Mouse (Mus musculus): ENCODE data around the gene Thada.

GRCm38 (mm10) chr17:84146458-84147182 lies 319.4 kb downstream of the Thada start:
- TF ChIP-seq IRF4 (IDR thresholded peaks at IDR 0.05; ENCODE audit: low read depth, low read length), result no peak
- no peak for TF ChIP-seq CTCF (conservative IDR thresholded peaks at IDR 0.05 in 1 of 2, IDR thresholded peaks at IDR 0.05 in 1 of 2; ENCODE audit: low read depth in 2 of 2, low read length in 2 of 2)
- TF ChIP-seq RAD21 (IDR thresholded peaks at IDR 0.05; ENCODE audit: low read depth, low read length), result no peak
- no peak for TF ChIP-seq ELF1 (IDR thresholded peaks at IDR 0.05; ENCODE audit: low read depth, low read length)
- no peak for TF ChIP-seq TBP (conservative IDR thresholded peaks at IDR 0.05; ENCODE audit: low read depth, low read length)
- TF ChIP-seq USF2 (conservative IDR thresholded peaks at IDR 0.05; ENCODE audit: low read depth, low read length), result no peak
- TF ChIP-seq POLR2A (IDR thresholded peaks at IDR 0.05; ENCODE audit: low read depth, low read length), result no peak
- TF ChIP-seq GABPA (IDR thresholded peaks at IDR 0.05; ENCODE audit: insufficient replicate concordance, low read depth, low read length), result no peak
- no peak for TF ChIP-seq POLR2AphosphoS2 (IDR thresholded peaks at IDR 0.05; ENCODE audit: low read depth, low read length)
- no peak for TF ChIP-seq PAX5 (IDR thresholded peaks at IDR 0.05; ENCODE audit: low read length)
- no peak for TF ChIP-seq EP300 (IDR thresholded peaks at IDR 0.05; ENCODE audit: low read length)
- TF ChIP-seq HCFC1 (IDR thresholded peaks at IDR 0.05; ENCODE audit: low read depth, low read length), result no peak
- no peak for TF ChIP-seq E2F4 (IDR thresholded peaks at IDR 0.05; ENCODE audit: insufficient replicate concordance, low read depth, low read length)

All from CH12.LX (cell line).